Mouse (Mus musculus) liver, postnatal 0 days (tissue): Measurements from ENCODE around the gene Scamp1.

Experiments
- CTCF ChIP-seq: sonication (generic); IDR thresholded peaks from 2 replicates; pipeline ENCODE4 v1.5.1; 2016; ENCODE audit warnings: antibody characterized with exemption, low read depth
- EP300 ChIP-seq: IDR thresholded peaks from 2 replicates; pipeline ENCODE4 v1.6.1; 2016; ENCODE audit warnings: antibody characterized with exemption, low read depth, mild to moderate bottlenecking

GRCm38 (mm10) chr13:94164501-94164900 is 121.2 kb downstream of the Scamp1 start:
- no peak for TF ChIP-seq CTCF
- TF ChIP-seq EP300: no peak
